Mouse (Mus musculus) kidney, embryonic 16.5 days (tissue): ENCODE data around the gene Fam50b. TPM values are rescaled to one million over a fixed set of nuclear protein-coding genes. Genes with fewer than 3 reads are reported as not detected.

ENCODE experiments used
- ATAC-seq: fragments of 200-750 bp; cut with Nextera tagmentation; 2 replicates; pipeline ENCODE4 v1.8.0; 2017; ENCODE audit warnings: moderate TSS enrichment; ENCODE audit not compliant: low FRiP score, low TSS enrichment
- H3K27ac ChIP-seq: fragments of 300-500 bp; sonication (generic); 2 replicates; pipeline ENCODE4 v1.5.1; 2014; ENCODE audit warnings: low read length
- H3K27me3 ChIP-seq: fragments of 300-500 bp; sonication (generic); 2 replicates; pipeline ENCODE4 v1.6.1; 2014; ENCODE audit warnings: low read length, control low read depth, mixed read lengths; ENCODE audit not compliant: insufficient read depth
- H3K36me3 ChIP-seq: fragments of 300-500 bp; sonication (generic); 2 replicates; pipeline ENCODE4 v1.6.1; 2014; ENCODE audit warnings: low read length, control low read depth, mixed read lengths; ENCODE audit not compliant: insufficient read depth
- H3K4me1 ChIP-seq: fragments of 300-500 bp; sonication (generic); 2 replicates; pipeline ENCODE4 v1.6.1; 2014; ENCODE audit warnings: low read length, control low read depth, mixed read lengths; ENCODE audit not compliant: insufficient read depth
- H3K4me2 ChIP-seq: fragments of 300-500 bp; sonication (generic); replicated peaks from 2 replicates; pipeline ENCODE4 v1.6.1; 2014; ENCODE audit warnings: low read depth, low read length
- H3K4me3 ChIP-seq: fragments of 300-500 bp; sonication (generic); 2 replicates; pipeline ENCODE4 v1.5.1; 2014; ENCODE audit warnings: mild to moderate bottlenecking, low read length
- H3K9ac ChIP-seq: fragments of 300-500 bp; sonication (generic); replicated peaks from 2 replicates; pipeline ENCODE4 v1.6.1; 2014; ENCODE audit warnings: low read length
- H3K9me3 ChIP-seq: fragments of 300-500 bp; sonication (generic); 2 replicates; pipeline ENCODE4 v1.6.1; 2016; ENCODE audit warnings: low read length, control low read depth
- WGBS: fragments of 180-500 bp; shearing (Covaris S2); extraction: QIAGEN DNeasy Blood & Tissue Kit; methylation state at CpG from one replicate; pipeline ENCODE4 v1.1.7; 2014; 5-methylcytosine and 5-hydroxymethylcytosine counted together
- polyA plus RNA-seq: library from polyadenylated mRNA; unstranded; fragments of >200 nt; fragmentation: Nextera tagmentation; extraction: Ambion mirVana; gene quantifications from 2 replicates; pipeline ENCODE4 v1.2.1, GENCODE M21; 2015

Gene Fam50b
- polyA plus RNA-seq, 1 experiment from 2014 or later, result not detected

DNA sequence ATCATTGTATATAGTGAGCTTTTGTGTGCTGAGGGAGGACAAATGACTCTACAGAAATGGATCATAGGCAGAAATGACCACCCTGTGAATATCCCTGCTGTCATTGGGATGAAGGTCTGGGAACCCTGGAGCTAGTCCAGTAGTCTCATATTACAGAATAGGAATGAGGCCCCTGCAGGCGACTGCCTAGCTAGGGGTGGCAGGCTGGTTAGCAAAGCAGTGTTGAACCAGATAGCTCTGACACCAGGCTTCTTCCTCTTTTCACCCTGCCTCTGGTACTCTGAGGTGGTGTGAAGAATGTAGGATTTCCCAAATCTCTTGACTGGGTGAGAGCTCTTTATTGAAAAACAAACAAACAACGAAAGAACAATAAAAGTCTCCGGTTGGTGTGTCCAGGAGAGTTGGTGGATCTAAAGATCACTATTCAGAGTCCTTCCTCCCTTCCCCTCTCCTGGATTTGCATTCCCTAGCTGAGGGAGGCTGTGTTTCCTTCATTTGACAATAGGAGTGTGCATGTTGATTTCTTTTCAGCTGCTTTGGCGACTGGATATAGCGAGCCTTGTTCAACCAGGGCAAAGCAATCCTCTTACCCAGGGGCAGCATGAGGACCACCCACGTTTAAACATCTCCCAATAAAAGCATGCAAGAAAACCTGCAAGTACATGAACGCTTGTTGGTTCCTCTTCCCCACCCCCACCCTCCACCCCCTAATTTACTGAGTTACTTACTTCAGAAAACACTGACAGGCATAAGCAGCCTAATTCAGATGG, 26.1 kb downstream of the Fam50b start:
- H3K4me3 ChIP-seq, result no peak overlapping the region
- 11% methylated on average over 7 of the region's 7 CpGs for WGBS
- no peak overlapping the region for H3K9ac ChIP-seq
- 0 out of 2 replicates have a peak, but pooled peaks have one; percentile 15 for ATAC-seq
- peaks cover 8% of the 10 kb centered on the region; the same call in 1 of the 2 replicates for H3K4me1 ChIP-seq
- 0 out of 2 replicates have a peak overlapping the region, but pooled peaks have one; percentile 1 for H3K4me2 ChIP-seq
- H3K36me3 ChIP-seq, result no peaks in the 10 kb centered on the region
- H3K9me3 ChIP-seq, result no peaks in the 10 kb centered on the region
- H3K27me3 ChIP-seq, result no peaks in the 10 kb centered on the region
- peak overlapping the region; percentile 3; the same call in 1 of the 2 replicates for H3K27ac ChIP-seq

DNA sequence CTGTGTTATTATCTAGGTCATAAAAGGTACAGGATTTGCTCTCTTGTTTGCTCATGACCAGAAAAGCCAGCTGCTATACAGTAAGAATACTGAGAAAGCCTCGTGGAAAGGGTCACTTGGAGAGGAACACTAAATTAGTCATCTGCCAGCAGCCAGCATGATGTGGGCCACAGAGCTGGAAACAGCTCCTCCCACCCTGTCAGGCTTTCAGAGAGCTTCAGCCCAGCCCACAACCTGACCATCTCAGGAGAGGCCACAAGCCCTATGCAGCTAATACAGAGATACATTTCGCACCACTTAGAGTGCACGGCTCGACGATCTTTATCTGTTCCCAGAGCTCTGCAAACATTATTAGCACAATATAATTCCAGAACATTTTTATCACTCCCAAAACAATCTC, 27.5 kb downstream of the Fam50b start:
- ATAC-seq, result 0 out of 2 replicates have a peak, but pooled peaks have one; percentile 49

DNA sequence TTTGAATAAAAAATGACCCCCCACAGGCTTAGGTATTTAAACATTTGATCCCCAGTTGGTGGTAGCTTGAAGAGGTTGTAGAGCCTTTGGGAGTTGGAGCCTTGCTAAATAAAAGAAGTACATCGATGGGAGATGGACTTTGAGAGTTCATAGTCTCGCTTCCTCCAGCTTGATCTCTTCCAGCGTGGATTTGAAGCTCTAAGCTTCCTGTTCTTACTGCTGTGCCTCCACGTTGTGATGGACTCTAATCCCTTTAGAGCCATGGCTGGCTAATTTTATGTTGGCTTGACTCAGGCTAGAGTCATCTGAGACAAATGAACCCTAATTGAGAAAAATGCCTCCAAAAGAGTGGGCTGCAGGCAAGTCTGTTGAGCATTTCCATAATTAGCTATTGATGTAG, 28.2 kb downstream of the Fam50b start:
- no peaks in the 10 kb centered on the region for H3K36me3 ChIP-seq
- no peaks in the 10 kb centered on the region for H3K9me3 ChIP-seq
- 62% methylated on average over 4 of the region's 4 CpGs for WGBS
- H3K27me3 ChIP-seq, result no peaks in the 10 kb centered on the region
- no peak for ATAC-seq
- no peak overlapping the region for H3K4me2 ChIP-seq
- no peak overlapping the region for H3K27ac ChIP-seq
- H3K4me3 ChIP-seq, result no peak overlapping the region
- peaks cover 8% of the 10 kb centered on the region; the same call in 1 of the 2 replicates for H3K4me1 ChIP-seq
- H3K9ac ChIP-seq, result no peak overlapping the region

More for the DNA sequence above, 27.5 kb downstream of the Fam50b start:
- Histone ChIP-seq H3K27ac (0 out of 2 replicates have a peak overlapping the region, but pooled peaks have one; percentile 3), H3K9ac (no peak overlapping the region), H3K4me1 (peaks cover 8% of the 10 kb centered on the region; the same call in 1 of the 2 replicates), H3K4me3 (no peak overlapping the region), H3K4me2 (no peak overlapping the region), H3K9me3 (no peaks in the 10 kb centered on the region), H3K36me3 (no peaks in the 10 kb centered on the region), H3K27me3 (no peaks in the 10 kb centered on the region)
- WGBS, result 38% methylated on average over 5 of the region's 5 CpGs

DNA sequence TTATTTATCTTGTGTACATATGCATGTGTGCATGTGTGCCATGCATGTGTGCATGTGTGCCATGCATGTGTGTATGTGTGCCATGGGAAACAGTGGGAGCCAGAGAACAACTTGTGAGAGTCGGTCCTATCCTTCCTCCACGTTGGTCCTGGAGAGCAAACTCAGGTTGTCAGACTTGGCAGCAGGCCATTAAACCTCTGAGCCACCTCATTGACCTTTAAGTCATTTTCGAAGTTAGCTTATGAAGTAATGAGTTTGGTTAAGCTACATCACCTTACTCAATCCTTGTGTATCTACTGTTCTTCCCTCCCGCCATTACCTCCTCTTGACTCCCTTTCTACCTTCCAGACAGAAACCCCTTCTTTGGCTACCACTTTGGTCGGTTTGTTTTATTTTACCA, 30.6 kb downstream of the Fam50b start:
- no peak overlapping the region for H3K27ac ChIP-seq
- H3K9me3 ChIP-seq, result no peaks in the 10 kb centered on the region
- no peak overlapping the region for H3K4me2 ChIP-seq
- no peak for ATAC-seq
- no peak overlapping the region for H3K9ac ChIP-seq
- H3K36me3 ChIP-seq, result no peaks in the 10 kb centered on the region
- H3K4me3 ChIP-seq, result no peak overlapping the region
- peaks cover 8% of the 10 kb centered on the region; the same call in 1 of the 2 replicates for H3K4me1 ChIP-seq
- H3K27me3 ChIP-seq, result no peaks in the 10 kb centered on the region
- WGBS, result 65% methylated on average over 5 of the region's 5 CpGs

DNA sequence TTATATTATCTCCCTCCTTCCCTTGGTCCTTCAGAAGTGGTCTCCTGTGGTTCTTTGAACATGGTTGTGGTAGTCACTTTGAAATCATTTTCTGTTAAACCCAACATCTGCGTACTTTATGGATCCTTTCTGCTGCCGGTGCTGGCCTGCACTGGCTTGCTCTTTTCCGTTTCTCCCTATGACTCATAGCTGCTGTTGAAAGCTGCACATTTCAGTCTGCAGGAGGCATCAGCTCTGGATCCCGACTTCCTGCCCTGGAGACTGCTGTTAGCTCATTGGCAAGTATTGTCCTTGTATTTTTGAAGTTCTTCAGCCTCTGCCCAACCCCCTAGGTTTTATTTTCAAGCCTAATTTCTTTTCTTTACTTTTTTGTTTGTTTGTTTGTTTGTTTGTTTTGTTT, 31.9 kb downstream of the Fam50b start:
- Histone ChIP-seq H3K36me3 (no peaks in the 10 kb centered on the region), H3K9ac (no peak overlapping the region), H3K4me1 (no peaks in the 10 kb centered on the region), H3K4me3 (no peak overlapping the region), H3K27ac (no peak overlapping the region), H3K9me3 (no peaks in the 10 kb centered on the region), H3K27me3 (no peaks in the 10 kb centered on the region), H3K4me2 (no peak overlapping the region)
- 65% methylated on average over 4 of the region's 4 CpGs for WGBS
- ATAC-seq, result no peak

DNA sequence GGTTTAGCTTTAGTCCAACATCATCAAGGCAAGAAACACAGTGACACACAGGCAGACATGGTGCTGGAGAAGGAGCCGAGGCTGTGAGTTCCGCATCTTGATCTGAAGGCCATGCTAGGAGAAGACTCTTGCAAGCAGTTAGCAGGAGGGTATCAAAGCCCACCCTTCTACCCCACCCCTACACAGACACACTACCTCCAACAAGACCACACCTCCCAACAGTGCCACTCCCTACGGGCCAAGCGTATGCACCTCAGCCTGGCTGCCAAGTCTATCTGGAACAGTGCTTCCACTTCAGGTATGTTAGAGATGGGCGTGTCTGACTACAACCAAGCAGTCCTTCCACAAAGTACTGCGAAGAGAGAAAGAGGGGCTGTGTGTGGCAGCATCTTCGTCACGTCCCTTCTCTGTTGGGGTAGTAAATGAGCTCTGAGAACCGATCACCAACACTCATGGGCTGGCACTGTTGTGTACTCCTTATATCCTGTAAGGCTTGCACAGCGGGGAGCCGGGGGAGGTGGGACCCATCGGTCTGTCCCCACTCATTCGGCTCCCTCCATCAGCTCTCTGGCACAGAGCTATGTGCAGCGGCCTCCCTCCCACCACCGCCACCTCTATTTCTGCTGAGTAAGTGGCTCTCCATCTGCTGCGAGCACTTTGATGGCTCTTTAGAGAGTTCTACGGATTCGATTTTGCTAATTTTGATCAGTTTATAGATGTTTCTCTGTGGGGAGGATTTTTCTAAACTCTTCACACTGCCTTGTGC, 33.1 kb downstream of the Fam50b start:
- 83% methylated on average over 18 of the region's 18 CpGs for WGBS
- Histone ChIP-seq H3K9me3 (no peaks in the 10 kb centered on the region), H3K27ac (no peak overlapping the region), H3K4me2 (no peak overlapping the region), H3K9ac (no peak overlapping the region), H3K27me3 (no peaks in the 10 kb centered on the region), H3K4me3 (no peak overlapping the region), H3K36me3 (no peaks in the 10 kb centered on the region), H3K4me1 (no peaks in the 10 kb centered on the region)
- no peak for ATAC-seq

DNA sequence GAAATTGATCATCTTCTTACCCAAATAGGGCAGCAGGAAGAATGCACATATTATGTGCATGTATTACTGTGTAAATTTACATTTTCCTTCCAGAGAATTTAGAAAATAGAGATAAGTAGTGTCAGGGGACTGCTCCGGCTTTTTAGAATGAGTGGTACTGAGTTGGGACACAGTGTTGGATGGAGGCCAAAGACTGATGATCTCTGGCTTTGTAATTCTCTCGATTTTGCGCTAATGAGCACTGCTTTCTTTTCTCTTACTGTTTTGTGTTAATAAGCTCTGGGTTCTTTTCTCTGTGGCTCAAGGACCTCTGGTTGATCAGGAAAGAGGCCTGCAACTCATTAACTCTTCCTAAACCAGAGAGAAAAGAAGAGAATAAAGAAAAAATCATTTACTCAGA, 42.1 kb downstream of the Fam50b start:
- H3K9me3 ChIP-seq, result no peaks in the 10 kb centered on the region
- H3K4me3 ChIP-seq, result no peak overlapping the region
- 65% methylated on average over 3 of the region's 3 CpGs for WGBS
- no peaks in the 10 kb centered on the region for H3K27me3 ChIP-seq
- no peak overlapping the region for H3K4me2 ChIP-seq
- no peak overlapping the region for H3K27ac ChIP-seq
- ATAC-seq, result no peak
- H3K4me1 ChIP-seq, result peaks cover 3% of the 10 kb centered on the region; the same call in 1 of the 2 replicates
- no peak overlapping the region for H3K9ac ChIP-seq
- no peaks in the 10 kb centered on the region for H3K36me3 ChIP-seq

DNA sequence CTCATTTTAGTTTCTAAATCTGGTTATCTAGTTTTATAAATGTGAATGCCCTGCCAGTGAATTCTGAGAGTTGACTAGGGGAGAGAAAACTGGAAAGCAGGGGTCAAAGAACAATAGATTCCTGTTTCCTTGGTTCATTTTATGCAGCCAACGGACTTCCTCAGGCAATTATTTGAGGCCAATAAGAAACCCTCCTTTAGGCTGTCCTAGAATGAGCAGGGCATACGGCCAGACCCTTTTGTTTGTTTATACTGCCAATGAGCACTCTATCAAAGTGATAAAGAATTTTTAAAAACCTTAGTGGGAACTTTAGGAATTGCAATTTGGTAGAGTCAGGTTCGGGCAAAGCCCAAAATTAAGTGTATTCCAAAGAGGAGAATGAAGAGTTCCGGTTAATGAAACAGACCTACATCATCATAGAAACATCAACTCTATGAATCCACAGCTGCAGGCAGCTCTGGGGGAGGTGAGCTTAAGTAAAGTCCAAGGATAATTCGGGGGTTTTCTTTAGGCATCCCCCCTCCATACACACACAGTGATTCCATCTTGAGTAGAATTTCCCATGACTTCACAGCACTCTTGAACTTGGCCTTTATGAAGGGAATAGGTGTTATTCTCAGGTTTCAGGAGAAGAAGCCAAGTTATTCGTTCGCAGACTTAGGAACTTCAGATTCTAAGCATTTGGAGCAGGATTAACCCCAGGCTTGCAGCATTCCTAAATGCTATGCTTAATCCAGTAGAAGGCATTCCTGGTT, 46.4 kb downstream of the Fam50b start:
- no peaks in the 10 kb centered on the region for H3K27me3 ChIP-seq
- 42% methylated on average over 7 of the region's 7 CpGs for WGBS
- peak overlapping the region; percentile 49; the same call in 1 of the 2 replicates for H3K27ac ChIP-seq
- no peaks in the 10 kb centered on the region for H3K36me3 ChIP-seq
- no peak overlapping the region for H3K9ac ChIP-seq
- no peak for ATAC-seq
- H3K9me3 ChIP-seq, result no peaks in the 10 kb centered on the region
- H3K4me1 ChIP-seq, result peaks cover 8% of the 10 kb centered on the region
- H3K4me2 ChIP-seq, result no peak overlapping the region
- no peak overlapping the region for H3K4me3 ChIP-seq

DNA sequence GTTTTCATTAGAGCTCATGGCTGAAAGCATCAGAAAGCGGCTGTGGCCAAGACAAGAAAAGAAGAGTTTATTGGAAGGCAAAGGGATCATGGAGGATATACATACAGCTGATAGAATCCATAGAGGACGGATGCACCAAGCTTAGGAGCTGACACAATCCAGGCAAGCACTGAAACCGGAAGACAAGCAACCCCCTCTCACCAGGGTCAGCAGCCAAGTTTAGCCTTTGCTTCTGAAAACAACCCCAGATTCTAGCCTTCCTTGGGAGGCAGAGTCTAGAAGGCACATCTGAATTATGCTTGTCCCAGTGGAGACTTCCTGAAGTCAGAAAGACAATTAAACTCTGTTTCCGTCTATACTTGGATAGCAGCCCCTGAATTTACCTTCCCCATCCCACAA, 47.0 kb downstream of the Fam50b start:
- Histone ChIP-seq H3K27me3 (no peaks in the 10 kb centered on the region), H3K4me2 (no peak overlapping the region), H3K9me3 (no peaks in the 10 kb centered on the region), H3K36me3 (no peaks in the 10 kb centered on the region), H3K9ac (no peak overlapping the region), H3K4me3 (no peak overlapping the region), H3K4me1 (peaks cover 8% of the 10 kb centered on the region), H3K27ac (peak overlapping the region; percentile 49; the same call in 1 of the 2 replicates)
- ATAC-seq, result peak; percentile 54; the same call in 1 of the 2 replicates
- 37% methylated on average over 4 of the region's 4 CpGs for WGBS
